Mouse (Mus musculus) G1E (cell line): ENCODE results near the gene Rabep1.

Experiments used
- CTCF ChIP-seq: IDR thresholded peaks from 2 replicates; pipeline ENCODE4 v1.5.1; 2012; ENCODE audit warnings: low read depth, low read length, inconsistent platforms, mixed read lengths
- GATA1 ChIP-seq: IDR thresholded peaks from 2 replicates; pipeline ENCODE4 v1.6.1; 2012; ENCODE audit warnings: borderline replicate concordance, low read length, inconsistent platforms, mixed read lengths
- GATA2 ChIP-seq: IDR thresholded peaks from 2 replicates; pipeline ENCODE4 v1.6.1; 2012; ENCODE audit warnings: low read depth, low read length, inconsistent platforms, borderline replicate concordance
- POLR2AphosphoS5 ChIP-seq: IDR thresholded peaks from 2 replicates; pipeline ENCODE4 v1.6.1; 2012; ENCODE audit warnings: low read depth, low read length, inconsistent platforms; ENCODE audit not compliant: insufficient replicate concordance
- TAL1 ChIP-seq: conservative IDR thresholded peaks from 2 replicates; pipeline ENCODE4 v1.6.1; 2012; ENCODE audit warnings: low read depth, low read length, inconsistent platforms, mixed read lengths

DNA sequence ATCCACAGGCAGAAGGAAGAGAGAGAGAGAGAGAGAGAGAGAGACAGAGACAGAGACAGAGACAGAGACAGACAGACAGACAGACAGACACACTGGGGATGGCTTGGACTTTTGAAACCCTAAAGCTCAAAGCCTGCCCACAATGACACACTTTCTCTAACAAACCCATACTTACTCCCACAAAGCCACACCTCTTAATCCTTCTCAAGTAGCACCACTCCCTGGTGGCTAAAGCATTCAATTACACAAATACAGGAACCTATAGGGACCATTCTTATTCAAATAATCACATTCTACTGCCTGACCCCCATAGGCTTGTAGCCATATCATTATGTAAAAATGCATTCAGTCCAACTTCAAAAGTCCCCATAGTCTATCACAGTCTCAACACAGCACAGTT is 11.2 kb upstream of the Rabep1 start:
- TF ChIP-seq CTCF = no peak
- TF ChIP-seq TAL1 = no peak
- no peak for TF ChIP-seq GATA1
- no peak for TF ChIP-seq POLR2AphosphoS5
- no peak for TF ChIP-seq GATA2
